Mouse (Mus musculus) liver, embryonic 14.5 days (tissue): ENCODE results near the gene Asb15.

Source experiments
- CTCF ChIP-seq: IDR thresholded peaks from 2 replicates; pipeline ENCODE4 v1.5.1; 2016; ENCODE audit warnings: antibody characterized with exemption, low read depth, control low read depth
- EP300 ChIP-seq: IDR thresholded peaks from 2 replicates; pipeline ENCODE4 v1.6.1; 2016; ENCODE audit warnings: antibody characterized with exemption, low read depth

DNA sequence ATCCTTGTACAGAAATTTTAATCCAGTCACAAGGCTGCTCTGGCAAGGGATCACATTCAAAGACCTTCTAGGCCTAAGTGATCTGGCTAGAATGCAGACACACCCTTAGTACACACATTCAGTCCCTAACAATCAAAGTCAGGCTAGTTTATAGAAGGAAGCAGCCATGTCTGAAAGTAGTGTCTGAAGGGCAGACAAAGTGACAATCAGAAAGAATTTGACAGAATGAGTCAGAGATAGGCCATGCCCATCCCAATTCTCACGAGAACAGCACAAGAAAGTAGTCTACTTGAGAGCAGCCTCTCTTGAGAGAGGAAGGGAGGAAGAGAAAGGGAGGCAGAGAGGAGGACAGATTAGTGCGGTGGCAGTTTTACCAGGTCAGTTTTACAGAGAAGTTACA lies 94.2 kb downstream of the Asb15 start:
- TF ChIP-seq CTCF (no peak), EP300 (no peak)
